Mouse (Mus musculus): ENCODE data around the gene Actr2. TPM values are rescaled to one million over a fixed set of nuclear protein-coding genes. Genes with fewer than 3 reads are reported as not detected.
"Not testable (repeated sequence)": the region's sequence is repeated elsewhere in the genome, so short reads cannot be mapped to it uniquely, and the experiment has no call there.

Actr2 gene
- total RNA-seq, 4 experiments from 2014 or later, result 67.5 to 80.3 (median 71.4) TPM

DNA sequence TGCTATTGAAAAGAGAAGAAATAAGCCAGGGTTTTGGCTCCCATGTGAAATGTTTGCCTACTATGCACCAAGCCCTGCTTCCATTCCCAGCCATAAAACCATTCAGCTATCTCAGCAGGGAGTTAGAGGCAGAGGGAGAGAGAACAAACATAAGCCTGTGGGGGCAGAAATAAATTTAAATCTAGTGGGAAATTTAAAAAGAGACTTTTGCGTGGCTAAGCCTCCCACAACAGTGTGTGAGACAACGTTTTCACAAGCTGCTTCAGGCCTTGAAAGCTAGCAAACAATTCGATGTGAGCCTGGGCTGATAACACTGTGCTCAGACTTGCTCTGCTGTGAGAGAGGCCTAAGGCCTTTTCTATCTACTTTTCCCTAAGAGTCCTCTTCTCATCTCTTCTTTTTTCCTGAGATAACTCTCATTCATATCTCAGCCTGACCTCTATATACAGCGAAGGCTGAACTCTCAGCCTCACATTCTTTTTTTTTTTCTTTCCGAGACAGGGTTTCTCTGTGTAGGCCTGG, 3.4 kb upstream of the Actr2 start:
- DNase-seq (ENCODE audit: low spot score), result no peak

DNA sequence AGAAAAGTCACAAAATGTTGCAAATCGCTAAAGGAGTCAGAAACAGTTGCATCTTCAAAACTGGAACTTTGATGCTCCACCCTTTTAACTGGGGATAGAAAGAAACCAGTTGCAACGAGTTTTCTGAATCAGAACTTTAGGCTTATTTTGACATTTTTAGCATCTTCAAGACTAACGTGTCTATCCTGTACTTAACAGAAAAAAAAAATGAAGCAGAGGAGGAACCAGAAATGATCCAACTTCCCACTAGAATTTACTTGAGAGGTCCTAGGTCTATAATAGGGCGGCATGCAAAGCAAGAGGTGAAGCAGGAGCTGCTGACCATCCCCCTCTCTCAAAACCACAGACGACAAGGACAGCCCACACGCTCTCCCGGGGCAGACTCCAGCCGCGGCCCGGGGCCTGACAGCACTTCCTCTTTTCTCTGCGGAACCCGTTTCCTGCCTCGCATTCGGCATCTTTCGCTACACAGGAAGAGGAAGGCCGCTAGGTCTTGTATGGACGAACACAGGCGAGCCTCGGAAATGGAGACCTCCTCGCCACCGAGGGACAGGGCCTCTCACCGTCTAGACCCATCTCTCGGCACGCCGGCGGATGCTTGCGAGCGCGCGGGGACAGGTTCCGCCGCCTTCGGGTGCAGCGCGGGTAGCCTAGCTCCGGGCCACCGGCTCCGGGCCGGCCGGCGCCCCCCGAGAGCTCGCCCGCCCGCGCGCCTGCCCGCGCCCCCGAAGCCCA, 540 bp downstream of the Actr2 start:
- DNase-seq (ENCODE audit: low spot score), result peak; percentile 85

DNA sequence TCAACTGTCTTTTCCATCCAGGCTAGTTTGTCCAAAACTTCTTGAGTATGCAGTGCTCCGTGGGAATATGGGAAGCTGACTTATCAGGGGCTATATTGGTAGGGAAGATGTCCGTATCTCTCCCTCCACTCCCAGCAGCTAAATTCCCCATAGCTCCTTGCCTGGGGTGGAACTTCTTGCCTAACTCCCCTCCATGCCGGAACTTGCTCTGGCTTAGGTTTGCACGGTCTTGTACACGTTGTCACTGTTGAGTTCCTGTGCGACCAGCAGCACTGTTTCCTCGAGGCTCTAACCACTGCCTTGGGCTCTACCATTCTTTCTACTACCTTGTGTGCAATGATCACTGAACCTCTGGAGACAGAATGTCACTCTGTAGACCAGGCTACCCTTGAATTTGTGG, 4.6 kb downstream of the Actr2 start:
- DNase-seq (ENCODE audit: low spot score), result no peak

DNA sequence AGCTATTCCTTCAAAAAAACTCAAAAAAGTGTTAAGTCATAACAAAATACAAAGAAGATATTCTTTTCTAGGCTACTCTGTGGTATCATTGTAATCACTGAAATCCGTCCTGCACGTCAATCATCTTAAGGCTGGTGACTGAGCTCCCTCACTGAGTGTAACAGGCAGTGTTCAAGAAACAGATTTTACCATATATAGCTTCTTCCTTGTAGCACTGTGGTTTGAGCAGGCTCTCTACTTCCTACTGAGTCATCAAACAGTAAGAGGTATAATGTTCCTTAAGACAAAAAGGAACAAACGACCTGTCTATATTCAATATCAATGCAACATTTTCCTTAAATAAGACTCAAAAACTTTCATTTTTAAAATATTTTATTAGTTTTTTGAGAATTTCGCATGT, 5.0 kb downstream of the Actr2 start:
- no peak for DNase-seq (ENCODE audit: low spot score)

DNA sequence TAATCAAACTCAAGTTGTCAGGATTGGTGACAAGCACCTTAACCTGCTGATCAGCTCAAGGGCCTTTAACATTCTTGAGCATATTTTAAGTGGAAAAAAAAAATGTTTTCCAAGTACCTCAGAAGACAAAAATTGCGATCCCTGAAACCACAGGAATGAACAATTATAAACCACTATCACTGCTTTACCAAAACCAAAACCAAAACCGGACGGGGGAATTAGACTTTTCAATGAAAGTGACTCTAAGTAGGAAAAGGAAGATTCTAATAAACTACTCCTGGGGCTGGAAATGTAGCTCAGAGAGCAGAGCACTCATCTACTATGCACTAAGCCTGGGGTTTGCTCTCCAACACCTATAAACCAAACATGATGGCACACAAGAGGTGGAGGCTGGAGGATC, 5.8 kb downstream of the Actr2 start:
- no peak for DNase-seq (ENCODE audit: low spot score)

DNA sequence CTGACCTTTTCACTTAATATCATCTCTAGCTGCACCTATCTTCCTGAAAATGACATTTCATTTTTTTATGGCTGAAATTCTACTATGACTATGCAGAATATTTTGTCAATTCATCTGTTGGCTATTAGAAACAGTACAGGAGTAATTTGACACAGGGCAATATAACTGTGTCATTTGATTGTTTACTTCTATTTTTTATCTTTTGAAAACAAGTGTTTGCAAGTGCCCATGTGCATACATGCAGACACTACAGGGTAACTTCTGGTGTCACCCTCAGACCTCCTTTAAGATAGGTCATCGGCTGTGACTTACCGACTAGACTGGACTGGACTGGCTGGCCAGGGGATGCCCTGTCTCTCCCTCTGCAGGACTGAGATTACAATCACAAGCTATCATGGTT, 8.8 kb downstream of the Actr2 start:
- no peak for DNase-seq (ENCODE audit: low spot score)

DNA sequence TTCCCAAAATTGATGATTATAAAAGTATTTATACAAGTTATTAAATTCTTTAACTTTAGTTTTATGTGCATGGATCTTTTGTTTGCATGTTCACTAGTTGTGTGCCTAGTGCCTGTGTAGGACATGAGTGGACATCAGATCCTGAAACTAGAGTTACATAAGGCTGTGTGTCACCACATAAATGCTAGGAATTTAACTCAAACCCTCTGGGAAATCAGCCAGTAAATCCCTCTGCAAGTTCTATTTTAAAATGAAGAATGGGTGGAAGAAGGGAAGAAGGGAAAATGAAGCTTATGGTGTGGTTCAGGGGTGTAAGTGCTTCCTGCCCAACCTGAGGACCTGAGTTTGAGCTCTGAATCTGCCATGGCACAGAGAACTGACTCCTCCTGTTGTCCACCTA, 26.4 kb downstream of the Actr2 start:
- no peak for DNase-seq (ENCODE audit: low spot score)

DNA sequence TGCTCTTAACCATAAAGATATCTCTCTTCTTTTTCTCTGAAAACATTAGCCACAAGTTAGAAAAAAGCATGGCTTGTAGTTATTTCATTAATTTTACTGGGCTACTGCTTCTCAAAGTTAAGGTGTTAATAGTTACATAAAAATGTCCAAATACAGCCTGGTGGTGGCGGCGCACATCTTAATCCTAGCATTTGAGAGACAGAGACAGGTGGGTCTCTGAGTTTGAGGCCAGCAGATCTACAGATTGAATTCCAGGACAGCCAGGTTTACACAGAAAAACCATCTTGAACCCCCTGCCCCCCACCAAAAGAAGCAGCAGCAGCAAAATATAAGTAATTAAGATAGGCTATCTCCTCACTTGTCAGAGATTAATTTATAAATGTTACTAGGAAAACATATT, 27.1 kb downstream of the Actr2 start:
- no peak for DNase-seq (ENCODE audit: low spot score)

DNA sequence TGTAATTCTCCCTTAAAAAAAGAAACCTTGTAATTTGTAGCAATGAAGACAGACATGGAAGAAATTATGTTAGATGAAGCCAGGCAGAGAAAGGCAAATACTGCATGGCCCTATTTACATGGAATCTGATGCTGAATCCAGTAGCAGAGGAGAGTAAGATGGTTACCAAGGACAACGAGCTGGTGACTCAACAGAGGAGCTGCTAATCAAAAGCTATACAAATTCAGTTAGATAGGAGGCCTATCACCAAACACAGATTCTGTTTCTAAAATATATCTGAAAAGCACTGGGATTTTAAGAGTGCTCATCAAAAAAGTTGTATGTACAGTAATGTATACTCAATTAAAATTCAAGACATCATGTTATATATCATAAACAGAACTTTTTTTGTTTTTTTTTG, 37.3 kb downstream of the Actr2 start:
- DNase-seq (ENCODE audit: low spot score), result no peak

DNA sequence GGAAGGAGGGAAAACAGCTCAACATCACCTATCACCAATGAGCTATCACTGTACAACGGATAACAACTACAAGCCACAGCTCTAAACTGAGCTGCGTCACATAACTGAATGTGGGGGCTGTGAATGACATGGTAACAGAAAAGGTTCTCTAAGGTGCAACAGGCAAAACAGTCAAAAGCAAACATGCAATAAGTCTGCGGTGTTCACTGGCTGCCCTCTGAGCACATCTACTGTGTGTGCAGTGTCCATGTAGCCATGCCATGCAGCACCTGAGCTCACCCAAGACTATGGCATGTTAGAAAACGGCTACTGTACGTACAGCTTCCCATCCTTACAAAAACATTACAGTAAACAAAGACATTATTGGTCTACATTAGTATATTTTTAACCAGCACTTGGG, 39.9 kb downstream of the Actr2 start:
- DNase-seq (ENCODE audit: low spot score), result no peak

DNA sequence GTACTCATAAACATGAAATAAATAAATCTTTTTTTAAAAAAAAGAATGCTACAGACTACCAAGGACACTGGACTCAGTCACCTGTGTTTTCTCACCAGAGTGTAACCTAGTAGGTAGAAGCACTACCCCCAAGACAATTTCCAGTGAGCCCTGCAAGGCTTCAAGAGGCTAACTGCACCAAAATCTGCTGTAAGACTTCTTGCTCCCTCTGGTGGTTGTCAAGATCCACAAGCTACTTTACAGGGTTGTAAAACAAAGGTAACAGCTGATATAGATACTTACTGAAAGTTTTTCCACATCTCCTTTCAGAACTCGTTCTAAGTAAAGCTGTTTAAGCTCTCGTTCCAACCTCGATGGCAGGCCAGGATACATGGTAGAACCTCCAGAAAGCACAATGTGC, 40.5 kb downstream of the Actr2 start:
- peak; percentile 41 for DNase-seq (ENCODE audit: low spot score)

DNA sequence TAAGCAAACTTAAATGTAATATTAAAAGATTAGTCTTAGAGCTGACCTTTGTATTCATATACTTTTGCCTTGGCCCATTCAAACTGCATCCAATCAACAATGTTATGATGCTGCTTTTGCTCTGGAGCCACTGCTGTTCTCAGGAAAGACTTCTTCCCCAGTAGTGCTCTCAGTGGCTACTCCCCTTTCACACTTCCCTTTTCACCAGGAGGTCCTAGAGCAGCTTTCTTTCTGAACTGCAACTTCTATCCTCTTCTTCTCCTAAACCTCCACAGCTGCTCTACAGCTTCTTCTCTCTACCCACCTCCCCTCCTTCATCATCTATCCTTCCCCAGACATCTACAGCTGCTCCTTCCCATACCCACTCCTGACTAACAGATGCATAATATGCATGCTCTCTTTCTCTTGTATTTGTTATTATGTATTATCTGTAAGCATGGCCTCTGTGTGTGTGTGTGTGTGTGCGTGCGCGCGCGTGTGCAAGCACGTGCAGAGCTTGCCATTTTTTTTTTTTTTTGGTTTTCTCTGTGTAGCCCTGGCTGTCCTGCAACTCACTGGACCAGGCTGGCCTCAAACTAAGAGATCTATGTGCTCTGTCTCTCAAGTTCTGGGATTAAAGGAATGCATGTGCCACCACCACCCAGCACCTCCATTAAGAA, 44.2 kb downstream of the Actr2 start:
- no peak for DNase-seq (ENCODE audit: low spot score)

DNA sequence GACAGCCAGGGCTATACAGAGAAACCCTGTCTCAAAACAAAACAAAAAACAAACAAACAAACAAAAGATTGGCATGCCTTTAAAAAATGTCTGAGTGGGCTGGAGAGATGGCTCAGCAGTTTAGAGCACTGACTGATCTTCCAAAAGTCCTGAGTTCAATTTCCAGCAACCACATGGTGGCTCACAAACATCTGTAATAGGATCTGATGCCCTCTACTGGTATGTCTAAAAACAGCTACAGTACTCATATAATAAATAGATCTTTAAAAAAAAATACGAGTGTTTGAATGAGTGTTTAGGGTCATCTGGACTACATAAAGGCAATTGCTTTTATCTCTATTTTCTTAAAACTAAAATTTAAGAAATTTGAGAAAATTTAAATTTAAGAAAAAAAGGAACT, 45.2 kb downstream of the Actr2 start:
- DNase-seq (ENCODE audit: low spot score), result no peak

DNA sequence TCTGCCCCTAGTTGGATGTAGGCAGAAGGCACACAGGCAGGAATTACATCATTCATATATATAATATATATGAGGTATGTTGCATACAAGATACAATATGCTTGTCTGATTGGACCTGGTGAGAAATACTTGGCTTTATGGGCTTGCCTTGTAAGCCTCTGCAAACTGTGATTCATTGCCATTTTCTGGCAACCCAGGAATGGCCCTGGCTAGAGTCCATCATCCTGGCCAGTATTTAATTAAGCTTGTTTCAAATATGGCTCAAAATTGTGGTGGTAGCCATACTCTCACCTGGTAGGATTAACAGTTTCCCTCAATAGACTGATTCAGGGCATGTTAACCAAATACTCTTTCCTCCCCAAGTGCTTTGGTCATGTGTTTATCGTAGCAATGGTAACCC, 46.6 kb downstream of the Actr2 start:
- DNase-seq (ENCODE audit: low spot score), result no peak

DNA sequence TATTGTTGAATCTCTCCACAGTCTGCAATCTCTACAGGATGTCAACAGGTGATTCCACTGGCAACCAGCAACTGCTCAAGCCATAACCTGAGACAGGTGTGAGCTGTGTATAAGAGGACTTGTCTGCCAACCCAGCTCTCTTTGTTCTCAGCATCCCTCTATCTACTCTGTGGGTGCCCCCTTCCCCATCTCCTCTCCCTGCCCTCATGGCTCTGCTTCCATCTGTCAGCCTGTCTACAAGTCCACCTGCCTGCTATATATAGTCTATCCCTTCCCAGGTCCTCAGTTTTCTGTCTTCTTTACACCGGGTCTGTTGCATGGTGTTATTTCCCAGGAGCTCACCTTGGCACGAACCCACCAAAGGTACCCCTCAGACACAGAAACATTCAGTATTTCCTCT, 47.8 kb downstream of the Actr2 start:
- DNase-seq (ENCODE audit: low spot score), result no peak

DNA sequence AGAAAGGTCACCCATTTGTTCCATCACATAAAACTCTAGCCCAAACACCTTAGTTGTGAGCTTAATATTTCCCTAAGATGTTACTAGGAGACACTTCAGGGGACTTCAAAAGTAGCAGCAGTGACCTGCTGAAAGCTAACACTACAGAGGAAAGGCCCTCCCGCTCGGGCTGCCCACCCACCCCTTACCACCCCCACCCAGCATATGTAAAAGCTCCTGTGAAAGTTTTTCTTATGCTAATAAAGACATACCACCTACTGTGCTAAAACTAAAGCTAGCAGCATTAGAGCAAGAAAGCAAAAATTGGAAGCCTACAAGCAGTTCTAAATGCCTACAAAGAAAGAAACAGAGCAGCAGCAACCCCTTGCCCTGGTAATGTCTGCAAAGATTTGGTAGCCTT, 48.6 kb downstream of the Actr2 start:
- DNase-seq (ENCODE audit: low spot score), result not testable (repeated sequence)

DNA sequence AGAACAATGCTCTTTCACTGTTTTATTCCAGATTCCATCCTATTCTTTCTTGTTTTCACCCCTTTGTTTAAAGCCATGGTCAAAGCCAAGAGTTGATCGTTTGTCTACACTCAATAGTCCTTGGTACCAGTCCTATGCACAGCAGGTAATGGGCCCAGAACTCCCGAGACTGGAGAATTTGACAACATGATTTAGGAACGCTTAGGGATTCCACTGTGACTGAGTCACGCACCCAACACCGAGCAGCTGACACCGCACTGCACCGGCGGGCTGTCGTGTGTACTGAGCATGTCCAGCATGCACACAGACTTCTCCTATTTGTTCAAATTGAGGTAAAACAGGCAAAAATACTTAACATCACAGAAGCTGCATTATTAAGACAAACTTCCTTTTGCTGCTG, 49.9 kb downstream of the Actr2 start:
- not testable (repeated sequence) for DNase-seq (ENCODE audit: low spot score)

DNA sequence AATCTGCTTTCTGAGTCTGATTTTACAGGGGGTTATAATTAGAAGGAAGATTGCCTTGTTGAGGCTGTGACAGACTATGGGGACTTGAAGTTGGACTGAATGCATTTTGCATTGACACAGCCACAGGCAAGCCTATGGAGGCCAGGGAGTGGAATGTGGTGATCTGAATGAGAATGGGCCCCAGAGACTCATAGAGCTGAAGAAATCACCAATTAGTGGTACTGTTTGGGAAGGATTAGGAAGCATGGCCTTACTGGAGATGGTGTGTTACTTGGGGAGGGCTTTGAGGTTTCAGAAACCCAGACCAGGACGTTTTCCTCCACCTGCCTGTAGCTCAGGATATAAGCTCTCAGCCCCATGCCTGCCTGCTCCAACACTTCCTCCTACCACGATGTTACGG, 53.0 kb downstream of the Actr2 start:
- DNase-seq (ENCODE audit: low spot score), result no peak

DNA sequence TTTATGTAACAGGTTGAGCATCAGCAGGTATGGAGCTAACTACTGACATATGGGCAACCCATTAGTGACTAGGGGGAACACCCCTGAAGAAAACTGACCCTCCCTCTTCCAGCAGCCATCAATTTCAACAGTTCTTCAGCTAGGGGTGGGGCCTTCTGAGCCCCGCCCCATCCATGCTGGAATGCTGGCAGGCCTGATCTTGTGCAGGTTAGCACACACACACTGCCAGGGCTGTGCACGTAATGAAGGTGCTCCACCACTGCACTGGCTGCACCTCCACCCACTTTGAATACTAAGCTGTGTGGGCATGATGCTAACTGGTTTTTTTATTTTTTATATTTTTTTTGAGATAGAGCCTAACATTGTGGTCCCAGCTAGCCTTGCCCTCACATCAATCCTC, 55.3 kb downstream of the Actr2 start:
- DNase-seq (ENCODE audit: low spot score), result no peak

DNA sequence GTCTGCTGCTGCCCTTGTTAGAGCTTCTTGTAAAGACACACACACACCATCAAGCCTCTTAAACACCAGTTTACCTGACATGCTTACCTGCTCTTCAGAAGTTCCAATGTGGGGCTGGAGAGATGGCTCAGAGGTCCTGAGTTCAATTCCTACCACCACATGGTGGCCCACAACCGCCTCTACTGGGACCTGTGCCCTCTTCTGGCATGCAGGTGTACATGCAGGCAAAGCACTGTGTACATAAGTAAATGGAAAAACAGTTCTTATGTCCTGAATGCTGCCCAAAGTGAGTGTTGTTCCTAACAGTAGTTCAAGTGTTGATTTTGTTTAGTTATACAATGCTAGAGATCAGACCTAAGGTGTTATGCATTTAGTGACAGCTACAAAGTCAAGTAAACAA, 56.5 kb downstream of the Actr2 start:
- no peak for DNase-seq (ENCODE audit: low spot score)

DNA sequence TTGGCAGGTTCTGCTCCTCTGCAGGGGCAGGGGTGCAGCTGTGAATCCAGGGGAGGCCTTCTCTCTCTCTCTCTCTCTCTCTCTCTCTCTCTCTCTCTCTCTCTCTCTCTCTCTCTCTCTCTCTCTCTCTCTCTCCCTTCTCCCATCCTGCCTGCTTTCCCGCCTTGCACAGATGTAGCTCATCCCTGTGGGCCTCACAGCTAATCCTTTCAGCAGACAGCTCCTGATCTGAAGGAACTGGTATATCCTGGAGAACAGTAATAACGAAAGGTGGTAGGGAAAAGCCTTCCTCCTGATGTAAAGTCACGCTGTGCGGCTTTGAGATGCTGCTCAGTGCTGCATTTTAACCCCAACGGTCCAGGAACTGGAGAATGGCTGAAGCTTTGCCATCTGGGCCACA, 58.1 kb downstream of the Actr2 start:
- DNase-seq (ENCODE audit: low spot score), result no peak

DNA sequence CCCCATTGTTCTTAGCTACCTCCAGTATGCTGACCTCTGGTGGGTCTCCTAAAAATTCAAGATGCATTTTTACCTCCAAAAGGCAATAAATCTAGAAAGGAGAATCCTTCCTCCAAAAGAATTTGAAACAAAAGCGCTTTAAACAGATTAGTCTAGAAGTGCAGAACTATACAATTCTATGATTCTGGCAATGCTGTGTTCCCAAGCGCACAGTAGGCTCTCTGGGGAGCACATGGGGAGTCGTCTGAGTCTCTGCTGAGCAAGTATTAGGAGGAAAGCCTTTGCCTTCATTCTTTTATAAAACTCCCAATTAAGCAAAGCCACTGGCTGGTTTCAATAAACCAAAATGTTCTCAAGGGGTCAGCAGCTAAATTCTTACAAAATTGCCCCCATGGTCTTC, 58.8 kb downstream of the Actr2 start:
- no peak for DNase-seq (ENCODE audit: low spot score)

DNA sequence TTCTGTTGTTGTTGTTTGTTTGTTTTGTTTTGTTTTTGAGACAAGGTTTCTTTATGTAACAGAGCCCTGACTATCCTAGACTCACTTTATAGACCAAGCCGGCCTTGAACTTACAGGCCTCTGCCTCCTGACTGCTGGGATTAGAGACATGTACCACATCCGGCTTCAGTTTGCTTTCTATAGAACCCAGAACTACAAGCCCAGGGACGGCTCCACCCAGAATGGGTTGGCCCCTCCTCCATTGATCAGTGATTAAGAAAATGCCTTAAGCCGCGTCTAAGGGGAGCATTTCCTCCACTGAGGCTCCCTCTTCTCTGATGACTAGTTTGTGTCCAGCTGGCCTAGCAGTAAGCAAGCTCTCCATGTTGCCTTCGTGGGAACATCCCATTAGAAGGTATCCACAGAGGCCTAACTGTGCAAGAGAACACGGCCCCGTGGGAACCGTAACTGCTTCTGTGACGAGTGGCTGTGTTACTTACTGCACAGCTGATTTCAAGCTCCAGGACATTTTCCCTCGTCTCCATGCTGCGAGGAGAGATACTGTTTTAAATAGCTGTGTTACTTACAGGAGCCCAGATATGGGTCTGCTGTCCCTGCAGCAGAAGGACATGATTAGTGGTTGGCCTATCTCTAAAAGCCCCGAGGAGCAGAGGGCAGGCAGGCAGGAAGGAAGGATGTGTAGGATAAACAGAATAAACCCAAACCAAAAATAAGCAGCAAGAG, 59.7 kb downstream of the Actr2 start:
- no peak for DNase-seq (ENCODE audit: low spot score)

All from heart, adult 8-10 months (tissue).